Mouse (Mus musculus): ENCODE data around the gene Gm8909.
"Not testable (repeated sequence)": the region's sequence is repeated elsewhere in the genome, so short reads cannot be mapped to it uniquely, and the experiment has no call there.

- not testable (repeated sequence) for TF ChIP-seq POLR2A, CTCF (IDR thresholded peaks at IDR 0.05; ENCODE audit: extremely low read depth, insufficient read depth, low read length)
Measured at GRCm38 (mm10) chr17:36158264-36158663, 10.1 kb downstream of the Gm8909 start.
